8 mouse cellular contexts compared by ENCODE assay signal in genomic region chr14:55603271-55603632, GRCm38 (mm10). TPM values are rescaled to one million over a fixed set of nuclear protein-coding genes. Genes with fewer than 3 reads are reported as not detected.
DNase-seq lines count a peak whose midpoint lies in the region; ATAC-seq and TF ChIP-seq lines count a peak whose summit lies in the region.

TSS of gene Irf9 (plus strand) at chr14:55603571.

- H3K27ac ChIP-seq in kidney, embryonic 15.5 days, result peak within 1 kb of the TSS; percentile 92
- H3K27ac ChIP-seq in limb, embryonic 11.5 days (replicated peaks; ENCODE audit: low read depth, low read length), result 0 out of 2 replicates have a peak within 1 kb of the TSS, but pooled peaks have one; percentile 16
- H3K27ac ChIP-seq in neural tube, embryonic 15.5 days (replicated peaks), result peak within 1 kb of the TSS; percentile 63; the same call in 1 of the 2 replicates

- WGBS in kidney, embryonic 15.5 days, result 72% methylated on average over 7 of the region's 7 CpGs
- 82% methylated on average over 7 of the region's 7 CpGs for WGBS in limb, embryonic 11.5 days
- WGBS in neural tube, embryonic 15.5 days, result 86% methylated on average over 7 of the region's 7 CpGs

- H3K4me3 ChIP-seq in kidney, embryonic 15.5 days (replicated peaks), result peak within 1 kb of the TSS; percentile 49
- peak within 1 kb of the TSS; percentile 71 for H3K4me3 ChIP-seq in G1E (ENCODE audit: low read depth, low read length)
- peak within 1 kb of the TSS; percentile 10 for H3K4me3 ChIP-seq in limb, embryonic 11.5 days (ENCODE audit: low read depth, low read length)
- H3K4me3 ChIP-seq in neural tube, embryonic 15.5 days (replicated peaks), result peak within 1 kb of the TSS; percentile 34

- peaks cover 21% of the 10 kb centered on the region for H3K4me1 ChIP-seq in kidney, embryonic 15.5 days
- H3K4me1 ChIP-seq in G1E (ENCODE audit: insufficient read depth, low read depth, low read length), result peaks cover 71% of the 10 kb centered on the region
- no peaks in the 10 kb centered on the region for H3K4me1 ChIP-seq in limb, embryonic 11.5 days (ENCODE audit: control insufficient read depth, insufficient read depth, low read length)
- peaks cover 12% of the 10 kb centered on the region for H3K4me1 ChIP-seq in neural tube, embryonic 15.5 days

- peak within 1 kb of the TSS; percentile 41 for H3K9ac ChIP-seq in kidney, embryonic 15.5 days
- peak within 1 kb of the TSS; percentile 38; the same call in 1 of the 2 replicates for H3K9ac ChIP-seq in limb, embryonic 11.5 days (ENCODE audit: low read length)
- H3K9ac ChIP-seq in neural tube, embryonic 15.5 days (replicated peaks), result no peak within 1 kb of the TSS

- ATAC-seq in kidney, embryonic 15.5 days (replicated peaks; ENCODE audit: low FRiP score), result peak; percentile 4; the same call in 1 of the 2 replicates
- ATAC-seq in G1E (ENCODE audit: extremely low read depth, insufficient number of reproducible peaks, low FRiP score, poor library complexity, severe bottlenecking), result no peak
- ATAC-seq in erythroid progenitor cell, adult 5-6 weeks (replicated peaks; ENCODE audit: low FRiP score, poor library complexity, severe bottlenecking), result peak; percentile 11
- ATAC-seq in limb, embryonic 11.5 days (ENCODE audit: insufficient number of reproducible peaks, low FRiP score, low TSS enrichment, low read depth), result no peak
- ATAC-seq in neural tube, embryonic 15.5 days (ENCODE audit: low FRiP score), result no peak

- TF ChIP-seq CTCF in G1E (IDR thresholded peaks at IDR 0.05; ENCODE audit: low read depth, low read length), result no peak

- no peaks in the 10 kb centered on the region for H3K9me3 ChIP-seq in kidney, embryonic 15.5 days (replicated peaks)
- H3K9me3 ChIP-seq in G1E (replicated peaks), result no peaks in the 10 kb centered on the region
- no peaks in the 10 kb centered on the region for H3K9me3 ChIP-seq in limb, embryonic 11.5 days (ENCODE audit: control insufficient read depth, low read length)
- no peaks in the 10 kb centered on the region for H3K9me3 ChIP-seq in neural tube, embryonic 15.5 days (replicated peaks)

- no peaks in the 10 kb centered on the region for H3K27me3 ChIP-seq in kidney, embryonic 15.5 days
- no peaks in the 10 kb centered on the region for H3K27me3 ChIP-seq in G1E (ENCODE audit: insufficient read depth, low read length)
- no peaks in the 10 kb centered on the region for H3K27me3 ChIP-seq in limb, embryonic 11.5 days (ENCODE audit: control insufficient read depth, insufficient read depth, low read length)
- no peaks in the 10 kb centered on the region for H3K27me3 ChIP-seq in neural tube, embryonic 15.5 days (replicated peaks)

- no peak for DNase-seq in kidney, postnatal 14 days
- no peak for DNase-seq in G1E (ENCODE audit: low spot score)
- no peak for DNase-seq in limb, embryonic 11.5 days (ENCODE audit: low spot score)
- DNase-seq in ovary, postnatal 36 days (ENCODE audit: low spot score), result no peak
- no peak for DNase-seq in embryo, embryonic 9.5 days (ENCODE audit: extremely low spot score)

- peak within 1 kb of the TSS; percentile 69 for H3K4me2 ChIP-seq in kidney, embryonic 15.5 days
- H3K4me2 ChIP-seq in limb, embryonic 11.5 days (ENCODE audit: low read depth, severe bottlenecking), result peak within 1 kb of the TSS; percentile 32; the same call in 1 of the 2 replicates
- H3K4me2 ChIP-seq in neural tube, embryonic 15.5 days, result peak within 1 kb of the TSS; percentile 54

- peaks cover 81% of the 10 kb centered on the region for H3K36me3 ChIP-seq in kidney, embryonic 15.5 days
- H3K36me3 ChIP-seq in G1E (replicated peaks), result peaks cover 87% of the 10 kb centered on the region
- peaks cover 22% of the 10 kb centered on the region for H3K36me3 ChIP-seq in limb, embryonic 11.5 days (ENCODE audit: control insufficient read depth, insufficient read depth, low read length)
- H3K36me3 ChIP-seq in neural tube, embryonic 15.5 days, result peaks cover 82% of the 10 kb centered on the region

RNA-seq across cellular contexts. Expression of gene Irf9, which starts in this region (rescaled TPM):
- 12.8 and 14.6 TPM in 2 replicates for polyA plus RNA-seq in kidney, embryonic 15.5 days (2015; fragmentation: Nextera tagmentation; extraction: Ambion mirVana)
- total RNA-seq in G1E (2014; fragmentation: Nextera tagmentation) (25.3 and 31.2 TPM in 2 replicates), G1E (2017) (37.8 and 39.6 TPM in 2 replicates)
- 40.3 and 64.3 TPM in 2 replicates for polyA plus RNA-seq in G1E (2012)
- 70.8 and 89.0 TPM in 2 replicates for total RNA-seq in erythroid progenitor cell, adult 5-6 weeks (2015; ENCODE audit: low replicate concordance)
- 87.4 and 106 TPM in 2 replicates for total RNA-seq in erythroid progenitor cell, adult 5-6 weeks (2017; ENCODE audit: low replicate concordance)
- polyA plus RNA-seq in limb, embryonic 11.5 days (2014; fragmentation: Nextera tagmentation; extraction: Ambion mirVana), result 5.9 and 6.7 TPM in 2 replicates
- 10.4 and 13.2 TPM in 2 replicates for polyA plus RNA-seq in neural tube, embryonic 15.5 days (2015; fragmentation: Nextera tagmentation; extraction: Ambion mirVana)

Comparison
In these comparisons a context has a peak if more than half of its experiments do, and no peak if none do; other contexts are left out.
1. ATAC-seq: peak in kidney, embryonic 15.5 days (single experiment) and erythroid progenitor cell, adult 5-6 weeks (single experiment); none in G1E (single experiment), limb, embryonic 11.5 days (single experiment) and neural tube, embryonic 15.5 days (single experiment).
2. H3K27ac ChIP-seq: peak in every context shown above with its lines; median percentile 92 in kidney, embryonic 15.5 days; 63 in neural tube, embryonic 15.5 days; 16 in limb, embryonic 11.5 days.
3. H3K4me3 ChIP-seq: peak in every context shown above with its lines; median percentile 71 in G1E; 49 in kidney, embryonic 15.5 days; 34 in neural tube, embryonic 15.5 days; 10 in limb, embryonic 11.5 days.
4. Peak in every context shown above with its lines, with median percentiles within 50 percentile points of each other: H3K4me2 ChIP-seq.